Mouse (Mus musculus) embryonic fibroblast, embryonic 13.5 days (primary cell): ENCODE data around the gene Pfn4. TPM values are rescaled to one million over a fixed set of nuclear protein-coding genes. Genes with fewer than 3 reads are reported as not detected.
"Not testable (repeated sequence)": the region's sequence is repeated elsewhere in the genome, so short reads cannot be mapped to it uniquely, and the experiment has no call there.

Source experiments
- H3K27ac ChIP-seq: 2 replicates; pipeline ENCODE4 v1.5.1; 2012; ENCODE audit warnings: low read length, control low read depth, inconsistent platforms; ENCODE audit not compliant: insufficient read depth
- H3K4me1 ChIP-seq: 2 replicates; pipeline ENCODE4 v1.6.1; 2011; ENCODE audit warnings: low read length; ENCODE audit not compliant: control insufficient read depth, insufficient read depth
- H3K4me3 ChIP-seq: 2 replicates; pipeline ENCODE4 v1.5.1; 2011; ENCODE audit warnings: mild to moderate bottlenecking, control low read depth, low read length; ENCODE audit not compliant: insufficient read depth
- CTCF ChIP-seq: IDR thresholded peaks from 2 replicates; pipeline ENCODE4 v1.5.1; 2011; ENCODE audit warnings: mild to moderate bottlenecking, control low read depth, low read length, moderate library complexity, borderline replicate concordance; ENCODE audit not compliant: insufficient read depth
- POLR2A ChIP-seq: IDR thresholded peaks from 2 replicates; pipeline ENCODE4 v1.6.1; 2011; ENCODE audit warnings: low read depth, mild to moderate bottlenecking, control low read depth, low read length, moderate library complexity
- polyA plus RNA-seq: library from polyadenylated mRNA; stranded (reverse); fragments of >200 nt; gene quantifications from 2 replicates; pipeline ENCODE4 v1.2.4, GENCODE M21; 2011; ENCODE audit warnings: low read depth; ENCODE audit not compliant: missing spikeins, insufficient read length

The Pfn4 gene
- polyA plus RNA-seq, 1 experiment = 3.4 TPM

DNA sequence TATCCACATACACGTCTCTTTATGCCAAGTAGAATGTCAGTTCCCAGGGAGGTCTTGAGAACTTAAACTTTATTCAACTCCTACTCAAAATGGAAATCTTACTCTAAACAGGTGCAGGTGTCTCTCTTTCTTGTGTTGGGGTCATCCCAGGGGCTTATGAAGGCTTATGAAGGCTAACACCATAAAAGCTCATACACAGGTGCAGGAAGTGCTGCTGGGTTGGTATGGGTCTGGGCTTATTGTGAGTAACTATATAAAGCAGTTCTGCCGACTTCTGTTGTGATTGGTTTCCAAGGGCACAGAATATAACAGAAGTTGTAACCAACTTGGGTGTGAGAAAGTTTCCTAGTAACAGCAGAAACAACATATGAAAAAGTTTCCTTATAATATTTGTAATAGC, 15.6 kb downstream of the Pfn4 start:
- Histone ChIP-seq H3K4me1 (no peaks in the 10 kb centered on the region), H3K4me3 (no peak overlapping the region)
- TF ChIP-seq POLR2A (no peak), CTCF (no peak)

DNA sequence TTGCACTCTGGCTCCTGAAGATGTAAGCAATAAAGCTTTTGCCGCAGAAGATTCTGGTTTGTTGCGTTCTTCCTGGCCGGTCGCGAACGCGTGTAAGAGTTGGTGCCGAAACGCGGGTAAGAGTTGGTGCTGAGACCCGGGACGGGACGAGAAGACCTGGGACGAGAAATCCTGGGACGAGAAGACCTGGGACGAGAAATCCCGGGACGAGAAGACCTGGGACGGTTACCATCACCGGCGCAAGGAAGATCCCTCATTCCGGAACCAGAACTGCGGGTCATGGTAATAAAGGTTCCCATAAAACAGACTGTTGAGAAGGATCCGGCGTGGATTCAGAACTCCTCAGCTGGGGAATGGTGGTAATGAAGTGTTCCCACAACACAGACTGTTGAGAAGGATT, 19.3 kb downstream of the Pfn4 start:
- H3K27ac ChIP-seq, H3K4me1 ChIP-seq, H3K4me3 ChIP-seq: not testable (repeated sequence)

More for the DNA sequence above, 15.6 kb downstream of the Pfn4 start:
- no peak overlapping the region for H3K27ac ChIP-seq

GRCm38 (mm10) chr12:4793718-4794117, 24.9 kb downstream of the Pfn4 start:
- Histone ChIP-seq H3K4me3 (no peak overlapping the region), H3K4me1 (no peaks in the 10 kb centered on the region), H3K27ac (no peak overlapping the region)
- no peak for TF ChIP-seq POLR2A
- peak; percentile 49; the same call in 1 of the 2 replicates for TF ChIP-seq CTCF

DNA sequence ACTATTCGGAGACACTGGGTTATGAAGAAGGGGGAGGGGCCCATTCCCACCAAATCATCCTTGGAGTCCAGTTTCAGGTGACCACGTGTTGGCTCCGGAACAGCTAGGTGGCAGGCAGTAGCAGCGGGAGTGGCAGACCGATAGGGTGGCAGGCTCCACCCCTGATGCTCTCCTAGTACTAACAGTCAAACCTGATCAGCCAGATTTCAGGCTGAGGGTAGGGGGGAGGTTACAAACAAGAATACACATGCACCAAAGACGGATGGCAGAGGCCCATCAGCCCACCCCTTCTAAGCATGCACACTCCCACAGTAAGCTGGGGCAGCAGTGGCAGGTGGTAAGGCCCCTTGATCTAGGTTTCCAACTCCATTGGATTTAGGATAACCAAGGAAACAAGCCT, 28.6 kb downstream of the Pfn4 start:
- not testable (repeated sequence) for H3K27ac ChIP-seq, H3K4me1 ChIP-seq, H3K4me3 ChIP-seq

GRCm38 (mm10) chr12:4811036-4811435, 42.2 kb downstream of the Pfn4 start:
- Histone ChIP-seq H3K4me1 (no peaks in the 10 kb centered on the region), H3K4me3 (no peak overlapping the region), H3K27ac (no peak overlapping the region)
- no peak for TF ChIP-seq CTCF
- no peak for TF ChIP-seq POLR2A

DNA sequence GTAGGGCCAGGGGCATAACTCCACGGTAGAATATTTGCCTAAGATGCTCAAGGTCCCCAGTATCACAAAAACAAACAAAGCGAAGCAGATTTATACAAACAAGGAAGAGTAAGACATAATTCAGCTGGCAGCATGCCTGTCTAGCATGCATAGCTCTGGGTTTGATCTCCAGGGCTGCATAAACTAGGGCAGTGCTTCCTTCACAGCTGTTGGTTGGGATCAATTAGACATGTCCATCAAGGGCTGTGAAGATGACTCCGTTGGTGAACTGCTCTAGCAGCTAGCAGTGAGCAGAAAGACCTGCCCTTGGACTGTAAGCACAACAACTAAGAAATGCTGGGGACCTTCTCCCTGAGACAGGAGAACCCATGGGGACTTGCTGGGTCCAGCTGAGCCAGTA, 42.9 kb downstream of the Pfn4 start:
- no peak overlapping the region for H3K27ac ChIP-seq
- TF ChIP-seq CTCF (no peak), POLR2A (no peak)
- H3K4me3 ChIP-seq = no peak overlapping the region
- H3K4me1 ChIP-seq = peaks cover 2% of the 10 kb centered on the region; the same call in 1 of the 2 replicates

DNA sequence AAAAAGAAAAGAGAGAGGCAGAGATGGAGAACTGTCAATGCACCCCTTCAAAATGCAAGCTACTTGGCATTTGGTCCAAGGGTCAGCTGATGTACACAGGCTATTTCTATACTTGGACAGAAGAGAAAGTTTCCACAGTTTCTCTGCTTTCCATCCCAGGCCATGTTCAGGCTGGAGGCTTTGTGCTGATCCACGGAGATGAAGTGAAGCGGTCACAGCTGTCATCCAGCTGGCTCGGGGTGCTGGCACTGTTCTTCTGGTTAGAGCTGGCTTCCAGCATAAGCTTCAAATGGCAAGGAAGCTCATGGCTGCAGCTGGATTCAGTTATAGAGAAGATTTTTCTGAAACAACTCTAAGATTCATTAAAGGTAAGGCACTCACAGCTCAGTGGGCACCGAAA, 44.8 kb downstream of the Pfn4 start:
- no peak for TF ChIP-seq POLR2A
- H3K4me1 ChIP-seq = peaks cover 3% of the 10 kb centered on the region; the same call in 1 of the 2 replicates
- H3K4me3 ChIP-seq = no peak overlapping the region
- no peak overlapping the region for H3K27ac ChIP-seq

DNA sequence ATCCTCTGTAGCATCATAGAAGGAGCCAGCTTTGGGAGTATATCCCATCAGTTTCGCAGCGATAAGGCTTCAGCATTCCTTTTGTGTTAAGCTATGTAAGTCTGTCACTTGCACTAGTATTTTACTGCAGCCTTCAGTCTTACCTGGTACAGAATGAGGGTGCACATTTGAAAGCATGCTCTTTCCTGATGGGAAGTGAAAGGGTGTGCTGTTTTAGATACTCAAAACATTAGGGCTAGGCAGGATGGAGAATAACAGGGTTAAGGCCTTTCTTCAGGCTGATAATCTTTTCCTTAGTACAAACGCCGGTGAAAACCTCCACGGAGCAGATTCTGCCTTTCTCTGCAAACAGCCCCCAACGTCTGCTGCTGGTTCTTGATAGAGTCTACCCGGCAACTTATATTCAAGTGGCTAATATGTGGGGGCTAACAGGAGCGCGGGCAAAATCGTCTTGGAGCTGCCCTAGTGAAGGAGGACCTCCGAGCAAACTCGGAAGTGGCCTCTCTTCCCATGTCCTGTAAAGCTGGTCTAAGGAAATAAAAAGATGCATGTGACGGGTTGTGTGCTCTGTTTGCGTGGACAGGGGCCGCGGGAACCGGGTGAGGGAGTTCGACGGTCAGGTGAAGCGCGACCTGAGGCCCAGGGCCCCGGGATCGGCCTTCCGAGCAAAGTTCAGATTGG, 48.0 kb downstream of the Pfn4 start:
- Histone ChIP-seq H3K4me3 (peak overlapping the region; percentile 65), H3K4me1 (peaks cover 6% of the 10 kb centered on the region), H3K27ac (peak overlapping the region; percentile 68)
- TF ChIP-seq CTCF (no peak), POLR2A (no peak)

DNA sequence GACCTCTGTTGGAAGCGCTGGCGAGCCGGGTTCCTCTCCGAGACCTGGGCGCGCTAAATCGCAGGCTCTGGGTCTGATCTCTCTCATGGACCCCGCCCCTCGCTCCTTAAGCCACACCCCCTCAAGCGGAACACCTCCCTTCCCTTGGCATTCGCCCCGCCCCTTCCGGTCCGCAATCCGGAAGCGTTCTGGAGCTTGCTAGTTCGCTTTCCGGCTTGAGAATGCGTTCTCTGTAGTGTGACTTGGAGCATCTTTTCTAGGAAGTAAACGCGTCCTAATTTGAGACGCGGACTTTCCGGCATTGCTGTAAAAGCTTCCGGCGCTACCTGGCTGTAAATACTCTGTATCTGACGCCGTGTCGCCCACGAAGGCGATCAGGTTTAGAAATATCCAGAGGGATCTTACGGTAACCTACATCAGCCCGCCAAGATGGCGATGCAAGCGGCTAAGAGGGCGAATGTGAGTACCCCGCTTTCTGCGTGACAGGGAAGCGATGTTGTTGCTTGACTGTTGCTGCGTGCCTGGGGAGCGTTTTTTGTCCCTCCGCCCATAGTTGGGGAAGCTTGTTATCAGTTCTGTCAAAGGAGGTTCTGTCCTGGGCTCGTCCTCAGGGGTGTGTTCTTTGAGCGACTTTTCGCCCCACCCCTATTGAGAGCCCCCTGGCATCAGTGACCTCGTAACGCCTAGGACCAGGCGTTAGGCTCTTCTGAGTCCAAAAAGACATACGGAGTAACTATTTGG, 48.7 kb downstream of the Pfn4 start, which contains the start of gene Sf3b6:
TSS of gene Sf3b6 (plus strand) at position 184 of the 741 bp plus-strand sequence.
- TF ChIP-seq CTCF = no peak
- peak; percentile 91 for TF ChIP-seq POLR2A
- H3K4me1 ChIP-seq = peaks cover 6% of the 10 kb centered on the region
- peak within 1 kb of the TSS; percentile 80 for H3K4me3 ChIP-seq
- H3K27ac ChIP-seq = peak within 1 kb of the TSS; percentile 68

DNA sequence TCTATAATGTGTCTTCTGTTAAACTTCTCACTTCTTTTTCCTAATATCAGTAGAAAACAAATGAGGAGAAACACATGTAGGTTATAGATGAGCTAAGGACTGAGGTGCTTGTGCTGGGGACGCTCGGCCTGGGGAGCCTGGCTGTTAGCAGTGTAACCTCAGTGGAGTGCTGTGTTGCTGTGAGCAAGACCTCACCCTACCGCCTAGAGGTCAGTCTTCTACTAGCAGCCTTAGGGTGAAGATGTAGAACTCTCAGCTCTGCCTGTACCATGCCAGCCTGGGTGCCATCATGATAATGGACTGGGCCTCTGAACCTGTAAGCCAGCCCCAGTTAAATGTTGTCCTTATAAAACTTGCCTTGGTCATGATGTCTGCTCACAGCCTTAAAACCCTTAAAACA, 58.4 kb downstream of the Pfn4 start:
- Histone ChIP-seq H3K4me1 (no peaks in the 10 kb centered on the region), H3K27ac (no peak overlapping the region), H3K4me3 (no peak overlapping the region)
- no peak for TF ChIP-seq CTCF
- TF ChIP-seq POLR2A = no peak

Other genes starting within 250 kb of the Pfn4 start
- gene Itsn2, start 176.4 kb upstream of the Pfn4 start, polyA plus RNA-seq = 52.0 and 56.7 TPM in 2 replicates
- gene Gm3625, start 176.1 kb upstream of the Pfn4 start, polyA plus RNA-seq = not detected in 2 replicates
- gene Fam228a, start 30.6 kb upstream of the Pfn4 start, polyA plus RNA-seq = 0.37 TPM in 1 of 2 replicates, not detected in the other
- gene Fam228b, start 245 bp downstream of the Pfn4 start, polyA plus RNA-seq = 1.8 and 2.8 TPM in 2 replicates
- gene Sf3b6, start 48.5 kb downstream of the Pfn4 start, polyA plus RNA-seq = 158 and 166 TPM in 2 replicates
- gene Fkbp1b, start 72.6 kb downstream of the Pfn4 start, polyA plus RNA-seq = 12.9 and 17.2 TPM in 2 replicates
- gene Wdcp, start 74.3 kb downstream of the Pfn4 start, polyA plus RNA-seq = 8.5 and 11.0 TPM in 2 replicates
- 0.27 and 0.28 TPM in 2 replicates for gene Mfsd2b, start 105.3 kb downstream of the Pfn4 start, polyA plus RNA-seq
- gene Ubxn2a, start 138.7 kb downstream of the Pfn4 start, polyA plus RNA-seq = 18.0 and 21.3 TPM in 2 replicates
- gene Atad2b, start 148.3 kb downstream of the Pfn4 start, polyA plus RNA-seq = 17.5 and 24.2 TPM in 2 replicates